Mouse (Mus musculus): ENCODE measurements around the gene Specc1. TPM values are rescaled to one million over a fixed set of nuclear protein-coding genes. Genes with fewer than 3 reads are reported as not detected.

Specc1 gene
- polyA plus RNA-seq, 1 experiment from 2014 or later: 12.0 TPM

- Histone ChIP-seq H3K27me3 (ENCODE audit: control insufficient read depth, insufficient read depth, low read length) (no peaks in the 10 kb centered on the region), H3K36me3 (ENCODE audit: control insufficient read depth, insufficient read depth, low read length) (no peaks in the 10 kb centered on the region), H3K4me3 (ENCODE audit: low read depth, low read length) (no peak overlapping the region), H3K4me2 (ENCODE audit: low read depth) (no peak overlapping the region), H3K27ac (ENCODE audit: low read depth, low read length) (no peak overlapping the region), H3K9me3 (ENCODE audit: control insufficient read depth, low read length) (no peaks in the 10 kb centered on the region), H3K4me1 (ENCODE audit: control insufficient read depth, insufficient read depth, low read length) (peaks cover 5% of the 10 kb centered on the region; the same call in 1 of the 2 replicates), H3K9ac (ENCODE audit: low read length) (no peak overlapping the region)
- ATAC-seq (ENCODE audit: insufficient read depth, low FRiP score, low TSS enrichment) (no peak), DNase-seq (ENCODE audit: low spot score) (no peak)
- WGBS: 50% methylated on average over 1 of the region's 1 CpGs
Observed at GRCm38 (mm10) chr11:62064565-62064964, 108.0 kb downstream of the Specc1 start.

DNA sequence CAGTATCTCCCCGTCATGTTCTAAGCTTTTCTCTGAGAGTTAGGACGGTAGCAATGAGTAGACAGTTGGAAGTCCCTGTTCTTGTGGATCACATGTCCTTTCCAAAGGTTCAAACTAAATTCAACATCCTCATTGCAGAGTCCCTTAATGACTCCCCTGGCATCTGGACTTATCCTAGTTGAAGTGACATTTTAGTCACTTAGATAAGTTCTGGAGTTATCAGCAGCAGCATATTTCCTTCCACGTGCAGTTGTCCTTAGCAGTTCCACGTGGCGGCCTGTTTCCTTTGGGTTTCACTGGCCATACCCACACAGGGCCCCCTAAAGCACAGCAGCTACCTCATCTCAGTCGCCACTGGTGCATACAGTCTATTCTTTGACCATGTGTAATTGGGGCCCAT lies 109.1 kb downstream of the Specc1 start:
- H3K4me1 ChIP-seq (ENCODE audit: control insufficient read depth, insufficient read depth, low read length): peaks cover 7% of the 10 kb centered on the region; the same call in 1 of the 2 replicates
- ATAC-seq (ENCODE audit: insufficient read depth, low FRiP score, low TSS enrichment): no peak
- H3K4me2 ChIP-seq (ENCODE audit: low read depth): no peak overlapping the region
- WGBS: 78% methylated on average over 6 of the region's 6 CpGs
- no peak overlapping the region for H3K27ac ChIP-seq (ENCODE audit: low read depth, low read length)
- no peak overlapping the region for H3K4me3 ChIP-seq (ENCODE audit: low read depth, low read length)
- H3K9ac ChIP-seq (ENCODE audit: low read length): no peak overlapping the region
- H3K27me3 ChIP-seq (ENCODE audit: control insufficient read depth, insufficient read depth, low read length): no peaks in the 10 kb centered on the region
- DNase-seq (ENCODE audit: low spot score): no peak
- no peaks in the 10 kb centered on the region for H3K9me3 ChIP-seq (ENCODE audit: control insufficient read depth, low read length)
- no peaks in the 10 kb centered on the region for H3K36me3 ChIP-seq (ENCODE audit: control insufficient read depth, insufficient read depth, low read length)

DNA sequence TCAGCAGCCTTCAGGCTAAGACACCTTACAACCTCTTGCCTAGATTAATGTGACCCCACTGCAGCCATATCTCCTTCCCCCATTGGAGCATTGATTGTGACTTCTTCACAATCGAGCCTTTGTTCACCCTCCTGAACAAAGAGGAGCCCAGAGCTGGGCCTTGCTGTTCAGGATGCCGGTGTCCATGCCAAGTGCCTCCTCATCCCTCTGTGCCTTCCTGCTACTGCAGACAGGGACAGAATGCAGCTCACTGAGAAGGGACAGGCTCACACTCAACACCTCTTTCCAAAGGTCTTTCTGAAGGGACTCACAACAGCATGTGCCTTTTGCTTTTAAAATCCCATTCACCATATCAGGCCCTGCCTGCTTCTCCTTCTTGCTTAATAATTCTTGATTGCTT lies 113.0 kb downstream of the Specc1 start:
- Histone ChIP-seq H3K9ac (ENCODE audit: low read length) (peak overlapping the region; percentile 10; the same call in 1 of the 2 replicates), H3K27me3 (ENCODE audit: control insufficient read depth, insufficient read depth, low read length) (no peaks in the 10 kb centered on the region), H3K9me3 (ENCODE audit: control insufficient read depth, low read length) (no peaks in the 10 kb centered on the region), H3K4me3 (ENCODE audit: low read depth, low read length) (no peak overlapping the region), H3K4me1 (ENCODE audit: control insufficient read depth, insufficient read depth, low read length) (peaks cover 7% of the 10 kb centered on the region; the same call in 1 of the 2 replicates), H3K4me2 (ENCODE audit: low read depth) (no peak overlapping the region), H3K27ac (ENCODE audit: low read depth, low read length) (no peak overlapping the region), H3K36me3 (ENCODE audit: control insufficient read depth, insufficient read depth, low read length) (no peaks in the 10 kb centered on the region)
- WGBS: 48% methylated on average over 2 of the region's 2 CpGs
- ATAC-seq (ENCODE audit: insufficient read depth, low FRiP score, low TSS enrichment) (no peak), DNase-seq (ENCODE audit: low spot score) (no peak)

DNA sequence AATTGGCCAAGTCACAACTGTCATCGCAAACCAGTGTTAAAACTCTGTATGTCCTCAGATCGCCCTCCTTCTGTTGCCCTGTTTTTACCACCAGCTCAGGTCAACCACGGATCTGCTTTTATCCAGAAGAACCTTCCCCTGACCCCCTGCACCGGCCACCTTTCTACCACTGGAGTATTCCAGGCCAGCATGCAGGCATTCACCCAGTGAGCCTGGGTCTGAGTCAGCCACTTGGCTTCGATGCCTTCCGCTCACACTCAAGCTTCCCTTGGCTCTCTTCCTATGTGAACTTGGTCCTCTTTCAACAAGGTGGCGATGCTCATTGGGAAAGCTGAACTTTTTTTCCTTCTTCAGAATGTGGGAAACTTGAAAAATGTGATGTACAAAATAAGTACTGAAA lies 113.6 kb downstream of the Specc1 start:
- 88% methylated on average over 7 of the region's 7 CpGs for WGBS
- Histone ChIP-seq H3K9me3 (ENCODE audit: control insufficient read depth, low read length) (no peaks in the 10 kb centered on the region), H3K4me3 (ENCODE audit: low read depth, low read length) (no peak overlapping the region), H3K36me3 (ENCODE audit: control insufficient read depth, insufficient read depth, low read length) (no peaks in the 10 kb centered on the region), H3K27me3 (ENCODE audit: control insufficient read depth, insufficient read depth, low read length) (no peaks in the 10 kb centered on the region), H3K4me1 (ENCODE audit: control insufficient read depth, insufficient read depth, low read length) (peaks cover 7% of the 10 kb centered on the region; the same call in 1 of the 2 replicates), H3K4me2 (ENCODE audit: low read depth) (no peak overlapping the region), H3K9ac (ENCODE audit: low read length) (no peak overlapping the region), H3K27ac (ENCODE audit: low read depth, low read length) (no peak overlapping the region)
- no peak for ATAC-seq (ENCODE audit: insufficient read depth, low FRiP score, low TSS enrichment)
- no peak for DNase-seq (ENCODE audit: low spot score)

- Histone ChIP-seq H3K9me3 (ENCODE audit: control insufficient read depth, low read length) (no peaks in the 10 kb centered on the region), H3K27me3 (ENCODE audit: control insufficient read depth, insufficient read depth, low read length) (no peaks in the 10 kb centered on the region), H3K27ac (ENCODE audit: low read depth, low read length) (no peak overlapping the region), H3K36me3 (ENCODE audit: control insufficient read depth, insufficient read depth, low read length) (no peaks in the 10 kb centered on the region), H3K9ac (ENCODE audit: low read length) (no peak overlapping the region), H3K4me3 (ENCODE audit: low read depth, low read length) (no peak overlapping the region), H3K4me1 (ENCODE audit: control insufficient read depth, insufficient read depth, low read length) (peaks cover 7% of the 10 kb centered on the region; the same call in 1 of the 2 replicates), H3K4me2 (ENCODE audit: low read depth) (no peak overlapping the region)
- WGBS: 69% methylated on average over 3 of the region's 3 CpGs
- ATAC-seq (ENCODE audit: insufficient read depth, low FRiP score, low TSS enrichment): no peak
- no peak for DNase-seq (ENCODE audit: low spot score)
Observed at GRCm38 (mm10) chr11:62072406-62072805, 115.8 kb downstream of the Specc1 start.

GRCm38 (mm10) chr11:62073575-62074140 lies 117.1 kb downstream of the Specc1 start:
- Histone ChIP-seq H3K9me3 (ENCODE audit: control insufficient read depth, low read length) (no peaks in the 10 kb centered on the region), H3K4me2 (ENCODE audit: low read depth) (no peak overlapping the region), H3K4me1 (ENCODE audit: control insufficient read depth, insufficient read depth, low read length) (peaks cover 11% of the 10 kb centered on the region; the same call in 1 of the 2 replicates), H3K9ac (ENCODE audit: low read length) (no peak overlapping the region), H3K27me3 (ENCODE audit: control insufficient read depth, insufficient read depth, low read length) (no peaks in the 10 kb centered on the region), H3K27ac (ENCODE audit: low read depth, low read length) (no peak overlapping the region), H3K36me3 (ENCODE audit: control insufficient read depth, insufficient read depth, low read length) (no peaks in the 10 kb centered on the region), H3K4me3 (ENCODE audit: low read depth, low read length) (no peak overlapping the region)
- 86% methylated on average over 7 of the region's 7 CpGs for WGBS
- DNase-seq (ENCODE audit: low spot score) (no peak), ATAC-seq (ENCODE audit: insufficient read depth, low FRiP score, low TSS enrichment) (no peak)

DNA sequence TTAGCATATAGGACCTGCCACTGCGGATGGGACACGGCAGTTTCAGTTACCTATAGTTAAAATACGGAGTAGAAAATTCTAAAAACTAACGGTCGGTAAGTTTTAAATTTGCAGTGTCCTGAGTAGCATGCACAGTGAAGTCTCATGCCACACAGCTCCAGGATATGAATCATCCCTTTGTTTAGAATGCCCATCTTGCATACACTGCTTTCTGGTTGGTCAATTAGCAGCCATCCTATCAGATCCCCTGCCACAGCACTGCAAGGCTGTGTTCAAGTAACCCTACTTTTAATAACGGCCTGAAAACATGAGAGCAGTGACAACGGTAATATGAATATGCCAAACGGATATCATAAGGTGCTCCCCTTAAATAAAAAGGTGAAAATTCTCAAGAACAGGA lies 118.0 kb downstream of the Specc1 start:
- H3K36me3 ChIP-seq (ENCODE audit: control insufficient read depth, insufficient read depth, low read length): no peaks in the 10 kb centered on the region
- DNase-seq (ENCODE audit: low spot score): no peak
- H3K9me3 ChIP-seq (ENCODE audit: control insufficient read depth, low read length): no peaks in the 10 kb centered on the region
- no peaks in the 10 kb centered on the region for H3K27me3 ChIP-seq (ENCODE audit: control insufficient read depth, insufficient read depth, low read length)
- 89% methylated on average over 8 of the region's 8 CpGs for WGBS
- no peak overlapping the region for H3K27ac ChIP-seq (ENCODE audit: low read depth, low read length)
- no peak for ATAC-seq (ENCODE audit: insufficient read depth, low FRiP score, low TSS enrichment)
- H3K4me2 ChIP-seq (ENCODE audit: low read depth): no peak overlapping the region
- H3K4me3 ChIP-seq (ENCODE audit: low read depth, low read length): no peak overlapping the region
- H3K9ac ChIP-seq (ENCODE audit: low read length): no peak overlapping the region
- H3K4me1 ChIP-seq (ENCODE audit: control insufficient read depth, insufficient read depth, low read length): peaks cover 7% of the 10 kb centered on the region; the same call in 1 of the 2 replicates

- whole genome bisulfite sequencing: 89% methylated on average over 3 of the region's 3 CpGs
- H3K36me3 ChIP-seq (ENCODE audit: control insufficient read depth, insufficient read depth, low read length): no peaks in the 10 kb centered on the region
- peaks cover 4% of the 10 kb centered on the region; the same call in 1 of the 2 replicates for H3K4me1 ChIP-seq (ENCODE audit: control insufficient read depth, insufficient read depth, low read length)
- H3K9me3 ChIP-seq (ENCODE audit: control insufficient read depth, low read length): no peaks in the 10 kb centered on the region
- no peak for DNase-seq (ENCODE audit: low spot score)
- no peak overlapping the region for H3K4me3 ChIP-seq (ENCODE audit: low read depth, low read length)
- H3K27me3 ChIP-seq (ENCODE audit: control insufficient read depth, insufficient read depth, low read length): no peaks in the 10 kb centered on the region
- no peak overlapping the region for H3K27ac ChIP-seq (ENCODE audit: low read depth, low read length)
- H3K9ac ChIP-seq (ENCODE audit: low read length): no peak overlapping the region
- ATAC-seq (ENCODE audit: insufficient read depth, low FRiP score, low TSS enrichment): no peak
- H3K4me2 ChIP-seq (ENCODE audit: low read depth): no peak overlapping the region
Observed at GRCm38 (mm10) chr11:62075071-62075470, 118.5 kb downstream of the Specc1 start.

GRCm38 (mm10) chr11:62075551-62075950 lies 119.0 kb downstream of the Specc1 start:
- H3K4me2 ChIP-seq (ENCODE audit: low read depth): no peak overlapping the region
- ATAC-seq (ENCODE audit: insufficient read depth, low FRiP score, low TSS enrichment): no peak
- H3K4me3 ChIP-seq (ENCODE audit: low read depth, low read length): no peak overlapping the region
- DNase-seq (ENCODE audit: low spot score): no peak
- 95% methylated on average over 5 of the region's 5 CpGs for WGBS
- H3K4me1 ChIP-seq (ENCODE audit: control insufficient read depth, insufficient read depth, low read length): peaks cover 4% of the 10 kb centered on the region; the same call in 1 of the 2 replicates
- H3K27me3 ChIP-seq (ENCODE audit: control insufficient read depth, insufficient read depth, low read length): no peaks in the 10 kb centered on the region
- no peak overlapping the region for H3K9ac ChIP-seq (ENCODE audit: low read length)
- no peaks in the 10 kb centered on the region for H3K36me3 ChIP-seq (ENCODE audit: control insufficient read depth, insufficient read depth, low read length)
- no peaks in the 10 kb centered on the region for H3K9me3 ChIP-seq (ENCODE audit: control insufficient read depth, low read length)
- no peak overlapping the region for H3K27ac ChIP-seq (ENCODE audit: low read depth, low read length)

Data from neural tube, embryonic 11.5 days (tissue).